Mouse (Mus musculus) ES-Bruce4 (cell line): ENCODE measurements at regions not wholly inside any gene's neighbourhood (a gene's known extent, or its start where the extent isn't known, plus 50 kb on each side); places are given as distances from the start of the nearest gene placed in this dataset.

Source experiments
- H3K27ac ChIP-seq: 2 replicates; pipeline ENCODE4 v1.5.1; 2012; ENCODE audit warnings: low read length, inconsistent platforms; ENCODE audit not compliant: insufficient read depth
- H3K27me3 ChIP-seq: 2 replicates; pipeline ENCODE4 v1.6.1; 2012; ENCODE audit warnings: mild to moderate bottlenecking, low read length, inconsistent platforms; ENCODE audit not compliant: control insufficient read depth, poor library complexity, insufficient read depth, severe bottlenecking
- H3K36me3 ChIP-seq: 2 replicates; pipeline ENCODE4 v1.6.1; 2012; ENCODE audit warnings: inconsistent platforms, mild to moderate bottlenecking, low read length, moderate library complexity; ENCODE audit not compliant: control insufficient read depth, poor library complexity, insufficient read depth, severe bottlenecking
- H3K4me1 ChIP-seq: one replicate; pipeline ENCODE4 v1.8.1; 2011; ENCODE audit warnings: low read length; ENCODE audit not compliant: control insufficient read depth, insufficient read depth
- H3K4me3 ChIP-seq: 2 replicates; pipeline ENCODE4 v1.5.1; 2011; ENCODE audit warnings: low read depth, mild to moderate bottlenecking, low read length
- H3K9ac ChIP-seq: 2 replicates; pipeline ENCODE4 v1.6.1; 2012; ENCODE audit warnings: low read depth, mild to moderate bottlenecking, inconsistent platforms; ENCODE audit not compliant: poor library complexity, severe bottlenecking
- H3K9me3 ChIP-seq: replicated peaks from 2 replicates; pipeline ENCODE4 v1.6.1; 2012; ENCODE audit warnings: mild to moderate bottlenecking, low read length, inconsistent platforms; ENCODE audit not compliant: control insufficient read depth, poor library complexity, insufficient read depth, severe bottlenecking
- CTCF ChIP-seq: IDR thresholded peaks from one replicate; pipeline ENCODE4 v1.8.1; 2011; ENCODE audit warnings: low read depth, low read length
- EP300 ChIP-seq: IDR thresholded peaks from 2 replicates; pipeline ENCODE4 v1.6.1; 2011; ENCODE audit warnings: low read depth, low read length; ENCODE audit not compliant: insufficient read depth
- POLR2A ChIP-seq: IDR thresholded peaks from one replicate; pipeline ENCODE4 v1.8.1; 2011; ENCODE audit warnings: low read length; ENCODE audit not compliant: insufficient read depth

DNA sequence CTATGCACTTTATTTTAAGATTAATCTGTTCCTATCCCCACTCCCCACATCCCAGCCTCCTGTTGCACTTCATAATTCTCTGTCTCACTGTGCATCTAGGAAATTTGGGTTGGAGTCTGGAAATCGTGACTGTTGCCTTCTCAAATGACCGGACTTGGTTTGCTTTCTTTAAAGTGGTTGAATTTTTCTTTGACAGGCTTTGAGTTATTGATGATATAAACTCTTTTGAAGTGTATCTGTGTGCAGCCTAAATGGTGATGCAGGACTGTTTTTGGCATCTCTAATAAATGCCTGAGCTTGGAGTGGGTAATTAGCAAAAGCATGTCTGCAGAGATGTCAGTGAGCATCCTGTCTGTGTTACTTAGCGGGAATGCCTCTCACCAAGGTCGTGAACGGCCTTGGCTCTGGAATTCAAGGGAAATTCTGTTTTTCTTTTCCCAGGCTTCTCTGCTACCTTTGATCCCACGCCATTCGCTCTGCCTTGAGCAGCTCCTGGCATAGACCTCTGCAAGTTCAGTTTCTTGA lies 292.8 kb upstream of the Igfbp3 start:
- no peak overlapping the region for H3K9ac ChIP-seq
- no peaks in the 10 kb centered on the region for H3K36me3 ChIP-seq
- TF ChIP-seq CTCF (no peak), EP300 (no peak), POLR2A (no peak)
- no peaks in the 10 kb centered on the region for H3K27me3 ChIP-seq
- H3K9me3 ChIP-seq, result peaks cover 4% of the 10 kb centered on the region; the same call in 1 of the 2 replicates
- H3K4me3 ChIP-seq, result no peak overlapping the region
- H3K4me1 ChIP-seq, result peaks cover 2% of the 10 kb centered on the region
- H3K27ac ChIP-seq, result no peak overlapping the region

- H3K27ac ChIP-seq, result no peak overlapping the region
- H3K27me3 ChIP-seq, result no peaks in the 10 kb centered on the region
Measured at GRCm38 (mm10) chr11:7504651-7505321, 291.1 kb upstream of the Igfbp3 start.

GRCm38 (mm10) chr11:7502679-7503078 lies 289.0 kb upstream of the Igfbp3 start:
- Histone ChIP-seq H3K36me3 (no peaks in the 10 kb centered on the region), H3K4me3 (no peak overlapping the region), H3K9ac (no peak overlapping the region), H3K4me1 (peaks cover 2% of the 10 kb centered on the region), H3K9me3 (peaks cover 4% of the 10 kb centered on the region; the same call in 1 of the 2 replicates), H3K27me3 (no peaks in the 10 kb centered on the region), H3K27ac (no peak overlapping the region)
- TF ChIP-seq CTCF, result no peak
- TF ChIP-seq POLR2A, result no peak
- TF ChIP-seq EP300, result no peak

More at GRCm38 (mm10) chr11:7504651-7505321, 291.1 kb upstream of the Igfbp3 start:
- no peak overlapping the region for H3K9ac ChIP-seq
- H3K36me3 ChIP-seq, result no peaks in the 10 kb centered on the region
- H3K4me3 ChIP-seq, result no peak overlapping the region
- TF ChIP-seq EP300 (peak; percentile 51; the same call in 1 of the 2 replicates), POLR2A (no peak)
- peaks cover 2% of the 10 kb centered on the region for H3K4me1 ChIP-seq
- peaks cover 4% of the 10 kb centered on the region; the same call in 1 of the 2 replicates for H3K9me3 ChIP-seq

GRCm38 (mm10) chr11:7502045-7502444 lies 288.3 kb upstream of the Igfbp3 start:
- Histone ChIP-seq H3K27ac (no peak overlapping the region), H3K4me1 (peaks cover 2% of the 10 kb centered on the region), H3K9me3 (peaks cover 4% of the 10 kb centered on the region; the same call in 1 of the 2 replicates), H3K4me3 (no peak overlapping the region), H3K27me3 (no peaks in the 10 kb centered on the region), H3K36me3 (no peaks in the 10 kb centered on the region), H3K9ac (no peak overlapping the region)
- TF ChIP-seq POLR2A (no peak), EP300 (no peak), CTCF (no peak)

- H3K4me1 ChIP-seq, result no peaks in the 10 kb centered on the region
- no peak overlapping the region for H3K27ac ChIP-seq
- H3K36me3 ChIP-seq, result no peaks in the 10 kb centered on the region
- TF ChIP-seq CTCF (no peak), POLR2A (no peak), EP300 (no peak)
- no peaks in the 10 kb centered on the region for H3K9me3 ChIP-seq
- no peaks in the 10 kb centered on the region for H3K27me3 ChIP-seq
- no peak overlapping the region for H3K4me3 ChIP-seq
- no peak overlapping the region for H3K9ac ChIP-seq
Measured at GRCm38 (mm10) chr11:7497803-7498202, 284.1 kb upstream of the Igfbp3 start.

DNA sequence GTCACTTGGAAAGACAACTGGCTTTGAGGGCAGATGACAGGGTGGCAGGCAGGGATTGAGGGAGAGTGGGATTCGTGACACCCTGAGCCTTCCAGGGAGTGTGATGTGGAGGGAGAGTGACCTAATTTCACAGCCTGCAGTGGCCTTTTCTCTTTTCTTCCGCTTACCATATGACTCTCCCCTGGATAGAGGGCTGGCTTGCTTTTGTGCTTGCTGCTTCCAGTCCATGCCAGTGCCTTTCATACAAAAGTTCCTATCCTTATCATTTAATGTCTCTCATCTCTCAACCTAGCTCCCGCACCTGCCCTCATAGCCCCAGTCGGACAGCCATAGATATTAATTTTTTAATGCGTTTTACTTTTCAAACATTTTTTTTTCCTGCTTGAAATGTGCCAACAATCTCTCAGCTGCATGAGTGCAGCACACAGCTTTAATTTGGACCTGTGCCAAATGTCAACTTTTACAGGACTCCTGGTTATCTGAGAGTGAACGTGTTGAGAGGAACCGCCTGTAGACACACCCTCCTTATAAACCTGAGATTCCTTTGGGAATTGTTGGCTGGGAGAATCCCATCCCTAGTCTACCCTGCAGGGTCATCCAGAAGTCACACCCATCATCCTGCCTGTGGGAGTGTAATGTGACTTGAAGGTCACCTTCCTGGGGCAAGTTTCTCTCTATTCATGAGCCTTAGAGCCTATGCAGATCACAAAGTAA lies 260.3 kb upstream of the Igfbp3 start:
- H3K27ac ChIP-seq, result no peak overlapping the region
- H3K4me1 ChIP-seq, result peaks cover 2% of the 10 kb centered on the region
- H3K27me3 ChIP-seq, result no peaks in the 10 kb centered on the region
- H3K36me3 ChIP-seq, result no peaks in the 10 kb centered on the region
- H3K4me3 ChIP-seq, result no peak overlapping the region
- no peak overlapping the region for H3K9ac ChIP-seq
- no peaks in the 10 kb centered on the region for H3K9me3 ChIP-seq
- no peak for TF ChIP-seq POLR2A
- no peak for TF ChIP-seq CTCF
- 0 out of 2 replicates have a peak, but pooled peaks have one; percentile 29 for TF ChIP-seq EP300
